Mouse (Mus musculus) MEL (cell line): ENCODE results near the gene Lipt1. TPM values are rescaled to one million over a fixed set of nuclear protein-coding genes. Genes with fewer than 3 reads are reported as not detected.

Source experiments
- DNase-seq: peaks from one replicate; pipeline ENCODE4 v3.0.0; 2011; ENCODE audit warnings: low read depth, low spot score
- H3K27ac ChIP-seq: 2 replicates; pipeline ENCODE4 v1.5.1; 2012; ENCODE audit warnings: low read depth, mild to moderate bottlenecking, control low read depth, low read length, moderate library complexity; ENCODE audit not compliant: control insufficient read depth
- H3K27me3 ChIP-seq, 2 experiments: fragments of 150-350 bp in 1 of 2; sonication (generic) in 1 of 2; 2 replicates each; pipeline ENCODE4 v1.6.1; 2012; ENCODE audit warnings: low read length in 2 of 2, mild to moderate bottlenecking in 2 of 2, improper control_type of control experiment in 1 of 2, moderate library complexity in 1 of 2; ENCODE audit not compliant: insufficient read depth in 2 of 2, control insufficient read depth in 1 of 2
- H3K36me3 ChIP-seq, 2 experiments: 2 replicates each; pipeline ENCODE4 v1.6.1; 2012 to 2014; ENCODE audit warnings: low read length in 2 of 2, improper control_type of control experiment in 1 of 2, inconsistent platforms in 1 of 2, mild to moderate bottlenecking in 1 of 2; ENCODE audit not compliant: insufficient read depth in 2 of 2, control insufficient read depth in 1 of 2
- H3K4me1 ChIP-seq, 2 experiments: fragments of 150-350 bp in 1 of 2; sonication (generic) in 1 of 2; 2 replicates each; pipeline ENCODE4 v1.6.1; 2012; ENCODE audit warnings: low read length in 2 of 2, improper control_type of control experiment in 1 of 2, mild to moderate bottlenecking in 1 of 2; ENCODE audit not compliant: insufficient read depth in 2 of 2, control insufficient read depth in 1 of 2
- H3K4me3 ChIP-seq, 2 experiments: fragments of 150-350 bp in 1 of 2; sonication (generic) in 1 of 2; 2 replicates each; pipeline ENCODE4 v1.5.1; 2012; ENCODE audit warnings: low read depth in 2 of 2, low read length in 2 of 2, mild to moderate bottlenecking in 2 of 2, moderate library complexity in 2 of 2, control low read depth in 1 of 2, improper control_type of control experiment in 1 of 2; ENCODE audit not compliant: control insufficient read depth in 1 of 2, insufficient read depth in 1 of 2
- H3K79me2 ChIP-seq: 2 replicates; pipeline ENCODE4 v1.6.1; 2012; ENCODE audit warnings: mild to moderate bottlenecking, low read length, moderate library complexity; ENCODE audit not compliant: control insufficient read depth, poor library complexity, insufficient read depth
- H3K9ac ChIP-seq: 2 replicates; pipeline ENCODE4 v1.6.1; 2012; ENCODE audit warnings: low read depth, mild to moderate bottlenecking, control low read depth, low read length, moderate library complexity; ENCODE audit not compliant: control insufficient read depth, poor library complexity, severe bottlenecking
- H3K9me3 ChIP-seq: fragments of 150-350 bp; sonication (generic); replicated peaks from 2 replicates; pipeline ENCODE4 v1.6.1; 2012; ENCODE audit warnings: mild to moderate bottlenecking, low read length, improper control_type of control experiment, moderate library complexity; ENCODE audit not compliant: insufficient read depth
- CHD1 ChIP-seq: IDR thresholded peaks from 2 replicates; pipeline ENCODE4 v1.6.1; 2012; ENCODE audit warnings: low read depth, mild to moderate bottlenecking, inconsistent platforms, low read length, improper control_type of control experiment
- CTCF ChIP-seq, 3 experiments: IDR thresholded peaks in 2 of 3; conservative IDR thresholded peaks in 1 of 3; 2 replicates each; pipeline ENCODE4 v1.5.1; 2011 to 2012; ENCODE audit warnings: low read length in 3 of 3, low read depth in 2 of 3, mild to moderate bottlenecking in 2 of 3, improper control_type of control experiment in 1 of 3, inconsistent platforms in 1 of 3, mixed read lengths in 1 of 3, moderate library complexity in 1 of 3; ENCODE audit not compliant: control insufficient read depth in 1 of 3, insufficient read depth in 1 of 3, poor library complexity in 1 of 3, severe bottlenecking in 1 of 3
- E2F4 ChIP-seq: IDR thresholded peaks from 2 replicates; pipeline ENCODE4 v1.6.1; 2011; ENCODE audit warnings: low read depth, low read length, improper control_type of control experiment, borderline replicate concordance
- ELF1 ChIP-seq: IDR thresholded peaks from 2 replicates; pipeline ENCODE4 v1.6.1; 2014; ENCODE audit warnings: low read depth, mild to moderate bottlenecking, inconsistent platforms, low read length, improper control_type of control experiment, moderate library complexity
- EP300 ChIP-seq, 2 experiments: IDR thresholded peaks; 2 replicates each; pipeline ENCODE4 v1.6.1; 2011; ENCODE audit warnings: improper control_type of control experiment in 2 of 2, low read length in 2 of 2, low read depth in 1 of 2, mild to moderate bottlenecking in 1 of 2
- GABPA ChIP-seq: IDR thresholded peaks from 2 replicates; pipeline ENCODE4 v1.6.1; 2012; ENCODE audit warnings: low read depth, mild to moderate bottlenecking, inconsistent platforms, low read length, improper control_type of control experiment, moderate library complexity
- GATA1 ChIP-seq: IDR thresholded peaks from 2 replicates; pipeline ENCODE4 v1.6.1; 2011; ENCODE audit warnings: low read depth, low read length, improper control_type of control experiment
- JUND ChIP-seq: IDR thresholded peaks from 2 replicates; pipeline ENCODE4 v1.6.1; 2011; ENCODE audit warnings: low read depth, mild to moderate bottlenecking, improper control_type of control experiment, low read length
- MAFK ChIP-seq: IDR thresholded peaks from 2 replicates; pipeline ENCODE4 v1.6.1; 2011; ENCODE audit warnings: low read depth, mild to moderate bottlenecking, low read length, improper control_type of control experiment, borderline replicate concordance
- MEF2A ChIP-seq: IDR thresholded peaks from 2 replicates; pipeline ENCODE4 v1.6.1; 2014; ENCODE audit warnings: low read depth, mild to moderate bottlenecking, inconsistent platforms, low read length, improper control_type of control experiment; ENCODE audit not compliant: poor library complexity, insufficient replicate concordance, severe bottlenecking; ENCODE audit errors: extremely low read depth
- MXI1 ChIP-seq: IDR thresholded peaks from 2 replicates; pipeline ENCODE4 v1.6.1; 2011; ENCODE audit warnings: mild to moderate bottlenecking, low read depth, low read length, improper control_type of control experiment
- MYB ChIP-seq: IDR thresholded peaks from 2 replicates; pipeline ENCODE4 v1.6.1; 2011; ENCODE audit warnings: mild to moderate bottlenecking, low read depth, low read length, improper control_type of control experiment
- MYC ChIP-seq: IDR thresholded peaks from 2 replicates; pipeline ENCODE4 v1.6.1; 2011; ENCODE audit warnings: low read depth, mild to moderate bottlenecking, low read length, improper control_type of control experiment, moderate library complexity
- NRF1 ChIP-seq: IDR thresholded peaks from 2 replicates; pipeline ENCODE4 v1.6.1; 2014; ENCODE audit warnings: low read depth, mild to moderate bottlenecking, inconsistent platforms, low read length, improper control_type of control experiment, moderate library complexity; ENCODE audit not compliant: poor library complexity, insufficient read depth, severe bottlenecking
- POLR2AphosphoS2 ChIP-seq: IDR thresholded peaks from 2 replicates; pipeline ENCODE4 v1.6.1; 2011; ENCODE audit warnings: low read length, improper control_type of control experiment
- RCOR1 ChIP-seq: IDR thresholded peaks from 2 replicates; pipeline ENCODE4 v1.6.1; 2012; ENCODE audit warnings: low read depth, mild to moderate bottlenecking, inconsistent platforms, low read length, improper control_type of control experiment
- SIN3A ChIP-seq: IDR thresholded peaks from 2 replicates; pipeline ENCODE4 v1.6.1; 2012; ENCODE audit warnings: low read length, improper control_type of control experiment, inconsistent platforms
- TBP ChIP-seq: IDR thresholded peaks from 2 replicates; pipeline ENCODE4 v1.8.0; 2011; ENCODE audit warnings: low read depth, low read length, improper control_type of control experiment
- USF2 ChIP-seq, 2 experiments: IDR thresholded peaks; 2 replicates each; pipeline ENCODE4 v1.6.1; 2011 to 2012; ENCODE audit warnings: improper control_type of control experiment in 2 of 2, low read length in 2 of 2, borderline replicate concordance in 1 of 2, inconsistent platforms in 1 of 2, low read depth in 1 of 2, mild to moderate bottlenecking in 1 of 2; ENCODE audit not compliant: insufficient read depth in 1 of 2
- ZKSCAN1 ChIP-seq: IDR thresholded peaks from 2 replicates; pipeline ENCODE4 v1.6.1; 2012; ENCODE audit warnings: low read depth, mild to moderate bottlenecking, inconsistent platforms, low read length, improper control_type of control experiment, moderate library complexity
- ZMIZ1 ChIP-seq: IDR thresholded peaks from 2 replicates; pipeline ENCODE4 v1.6.1; 2012; ENCODE audit warnings: low read depth, mild to moderate bottlenecking, inconsistent platforms, low read length, improper control_type of control experiment, moderate library complexity
- ZNF384 ChIP-seq: IDR thresholded peaks from 2 replicates; pipeline ENCODE4 v1.6.1; 2012; ENCODE audit warnings: low read depth, mild to moderate bottlenecking, inconsistent platforms, low read length, improper control_type of control experiment
- polyA plus RNA-seq, 2 experiments: library from polyadenylated mRNA; stranded (reverse) in 1 of 2; unstranded in 1 of 2; fragments of >175 nt in 1 of 2; fragments of >200 nt in 1 of 2; gene quantifications; 2 replicates each; pipeline versions ENCODE4 v1.2.1 to v1.2.4; 2012; ENCODE audit warnings: low replicate concordance in 2 of 2, low read depth in 1 of 2; ENCODE audit not compliant: insufficient read length in 2 of 2, insufficient read depth in 1 of 2, missing spikeins in 1 of 2
- total RNA-seq: library from RNA; depleted of rRNA; stranded (reverse); fragments of 300-350 nt; gene quantifications from 2 replicates; pipeline ENCODE4 v1.2.3, GENCODE M21; 2012; rRNA removed

Gene Lipt1
- total RNA-seq, result 7.0 and 7.9 TPM in 2 replicates
- 1 to 10 TPM in 1 of 2 experiments, not detected in 1; 7.1 TPM for polyA plus RNA-seq

DNA sequence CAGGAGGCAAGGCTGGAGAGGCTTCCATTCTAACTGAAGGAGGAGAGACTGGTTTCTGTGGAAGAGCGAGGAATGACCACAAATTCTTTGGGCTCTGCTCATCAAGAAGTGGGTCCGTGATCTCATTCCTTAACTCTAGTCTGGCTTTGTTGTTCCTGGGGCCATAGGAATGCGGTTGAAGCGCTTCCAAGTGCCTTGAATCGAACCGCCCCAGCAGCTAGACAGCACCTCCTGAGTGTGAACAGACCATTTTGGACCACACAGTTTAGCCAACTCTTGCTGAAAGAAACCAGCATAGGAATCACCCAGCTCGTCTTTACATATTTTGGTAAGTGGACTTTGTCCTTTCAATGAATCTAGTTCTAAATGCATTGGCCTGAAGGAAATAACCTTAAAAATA, at the start of gene Lipt1:
Lipt1 (plus strand) TSS at position 35 of the 400 bp plus-strand sequence.
- Histone ChIP-seq H3K9ac (peak within 1 kb of the TSS; percentile 78), H3K4me1 (peaks cover 2 to 13% of the 10 kb centered on the region in 2 experiments; a peak in 3 of 4 replicates), H3K36me3 (peaks cover 0 to 13% of the 10 kb centered on the region in 2 experiments; a peak in 2 of 4 replicates), H3K79me2 (no peaks in the 10 kb centered on the region; the same call in 1 of the 2 replicates), H3K9me3 (no peaks in the 10 kb centered on the region), H3K4me3 (peak within 1 kb of the TSS; percentile 81 to 82), H3K27me3 (no peaks in the 10 kb centered on the region), H3K27ac (peak within 1 kb of the TSS; percentile 89)
- no peak for TF ChIP-seq GATA1
- TF ChIP-seq ZNF384, result no peak
- TF ChIP-seq CTCF (IDR thresholded peaks at IDR 0.05 in 2 of 3, conservative IDR thresholded peaks at IDR 0.05 in 1 of 3; ENCODE audit: control insufficient read depth in 1 of 3, insufficient read depth in 1 of 3, low read depth in 2 of 3, low read length in 3 of 3, poor library complexity in 1 of 3, severe bottlenecking in 1 of 3), result no peak
- TF ChIP-seq RCOR1, result no peak
- no peak for TF ChIP-seq MYC
- no peak for TF ChIP-seq GABPA
- no peak for DNase-seq

DNA sequence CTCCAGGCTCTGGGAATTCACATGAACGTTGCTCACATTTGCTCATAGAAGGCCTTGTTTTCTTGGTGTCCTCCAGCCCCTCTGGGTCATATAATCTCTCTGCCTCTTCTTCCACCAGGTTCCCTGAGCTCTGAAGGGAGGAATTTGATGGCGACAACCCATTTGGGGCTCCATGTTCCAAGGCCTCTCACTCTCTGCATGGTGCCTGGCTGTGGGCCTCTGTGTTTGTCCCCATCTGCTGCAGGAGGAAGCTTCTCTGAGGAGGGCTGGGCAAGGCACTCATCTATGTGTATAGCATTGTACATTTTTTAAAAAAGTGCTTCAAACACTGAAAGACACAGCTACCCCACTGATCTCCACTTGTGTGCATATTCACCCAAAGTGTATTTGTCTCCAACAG, 39.9 kb upstream of the Lipt1 start:
- Histone ChIP-seq H3K36me3 (no peaks in the 10 kb centered on the region), H3K9me3 (no peaks in the 10 kb centered on the region), H3K4me3 (no peak overlapping the region), H3K79me2 (no peaks in the 10 kb centered on the region), H3K9ac (no peak overlapping the region), H3K27me3 (peaks cover 0 to 1% of the 10 kb centered on the region in 2 experiments; a peak in 2 of 4 replicates), H3K4me1 (no peaks in the 10 kb centered on the region), H3K27ac (no peak overlapping the region)
- DNase-seq, result no peak
- TF ChIP-seq TBP (no peak), GATA1 (no peak), E2F4 (no peak), JUND (no peak), MYB (no peak), ELF1 (no peak), SIN3A (no peak), USF2 (IDR thresholded peaks at IDR 0.05; ENCODE audit: borderline replicate concordance in 1 of 2, insufficient read depth in 1 of 2, low read depth in 1 of 2, low read length in 2 of 2) (no peak), MAFK (no peak), POLR2AphosphoS2 (no peak), MXI1 (no peak), MEF2A (no peak), ZNF384 (no peak), CHD1 (no peak), ZKSCAN1 (no peak), RCOR1 (no peak), EP300 (IDR thresholded peaks at IDR 0.05; ENCODE audit: low read depth in 1 of 2, low read length in 2 of 2) (no peak), GABPA (no peak), NRF1 (no peak), ZMIZ1 (no peak)
